Mouse (Mus musculus) right cerebral cortex, adult 18-20 months (tissue): Measurements from ENCODE around the gene Flvcr2.
A peak's percentile ranks its signal among the peaks of the same experiment; 100 is the strongest.

Experiments used
- DNase-seq: peaks from one replicate; pipeline ENCODE4 v3.0.0; 2022; ENCODE audit warnings: mixed read lengths

Flvcr2 gene

GRCm38 (mm10) chr12:85736203-85736602, 10.1 kb upstream of the Flvcr2 start:
- no peak for DNase-seq

GRCm38 (mm10) chr12:85736960-85737359, 9.4 kb upstream of the Flvcr2 start:
- DNase-seq, result peak; percentile 43

GRCm38 (mm10) chr12:85746696-85747219, 419 bp downstream of the Flvcr2 start:
- no peak for DNase-seq

- no peak for DNase-seq
Measured at GRCm38 (mm10) chr12:85747343-85747742, 1.0 kb downstream of the Flvcr2 start.

- DNase-seq, result no peak
Measured at GRCm38 (mm10) chr12:85749861-85750260, 3.5 kb downstream of the Flvcr2 start.

- DNase-seq, result no peak
Measured at GRCm38 (mm10) chr12:85752116-85752515, 5.8 kb downstream of the Flvcr2 start.

- no peak for DNase-seq
Measured at GRCm38 (mm10) chr12:85753223-85753622, 6.9 kb downstream of the Flvcr2 start.

GRCm38 (mm10) chr12:85754611-85755265, 8.4 kb downstream of the Flvcr2 start:
- DNase-seq, result no peak

GRCm38 (mm10) chr12:85756455-85756854, 10.1 kb downstream of the Flvcr2 start:
- DNase-seq, result no peak

GRCm38 (mm10) chr12:85757074-85757473, 10.7 kb downstream of the Flvcr2 start:
- DNase-seq, result no peak

GRCm38 (mm10) chr12:85758741-85759140, 12.4 kb downstream of the Flvcr2 start:
- DNase-seq, result no peak

GRCm38 (mm10) chr12:85761471-85761870, 15.1 kb downstream of the Flvcr2 start:
- no peak for DNase-seq

- no peak for DNase-seq
Measured at GRCm38 (mm10) chr12:85764686-85765085, 18.3 kb downstream of the Flvcr2 start.

GRCm38 (mm10) chr12:85766287-85766686, 19.9 kb downstream of the Flvcr2 start:
- no peak for DNase-seq

GRCm38 (mm10) chr12:85767750-85768149, 21.4 kb downstream of the Flvcr2 start:
- no peak for DNase-seq

GRCm38 (mm10) chr12:85771356-85771755, 25.0 kb downstream of the Flvcr2 start:
- no peak for DNase-seq

GRCm38 (mm10) chr12:85778962-85779361, 32.6 kb downstream of the Flvcr2 start:
- no peak for DNase-seq

GRCm38 (mm10) chr12:85779707-85780106, 33.4 kb downstream of the Flvcr2 start:
- DNase-seq, result no peak

GRCm38 (mm10) chr12:85781606-85782005, 35.3 kb downstream of the Flvcr2 start:
- DNase-seq, result no peak

- DNase-seq, result no peak
Measured at GRCm38 (mm10) chr12:85784916-85785815, 38.8 kb downstream of the Flvcr2 start.

- no peak for DNase-seq
Measured at GRCm38 (mm10) chr12:85792158-85792557, 45.8 kb downstream of the Flvcr2 start.

GRCm38 (mm10) chr12:85792821-85793346, 46.5 kb downstream of the Flvcr2 start:
- peak; percentile 35 for DNase-seq

GRCm38 (mm10) chr12:85794094-85794493, 47.8 kb downstream of the Flvcr2 start:
- DNase-seq, result no peak

- DNase-seq, result no peak
Measured at GRCm38 (mm10) chr12:85795551-85795950, 49.2 kb downstream of the Flvcr2 start.
